Mouse (Mus musculus): Measurements from ENCODE around the gene Pof1b. TPM values are rescaled to one million over a fixed set of nuclear protein-coding genes. Genes with fewer than 3 reads are reported as not detected.

The Pof1b gene
- not detected for total RNA-seq (2022)

DNA sequence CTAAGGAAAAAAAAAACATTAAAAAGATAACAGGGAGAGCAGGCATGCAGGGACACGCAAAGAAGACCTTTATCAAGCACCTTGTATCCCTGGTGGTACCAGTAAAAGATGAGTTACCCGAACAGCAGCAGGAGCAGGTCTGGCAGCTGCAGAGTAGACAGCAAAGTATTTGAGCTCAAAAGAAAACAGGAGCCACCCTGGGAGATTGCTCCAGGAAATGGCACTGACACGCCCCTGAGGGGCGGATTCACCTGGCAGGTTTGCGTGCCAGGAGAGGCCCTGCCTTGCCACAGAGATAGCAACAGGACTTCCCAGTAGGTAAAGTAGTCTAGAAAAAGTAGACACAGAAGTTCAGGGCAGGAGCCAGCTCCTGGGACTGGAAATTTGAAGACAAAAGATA is at the start of gene Pof1b:
Pof1b (minus strand) TSS at position 144 of the 400 bp plus-strand sequence.
- no peak for DNase-seq (ENCODE audit: low spot score in 2 of 2)

DNA sequence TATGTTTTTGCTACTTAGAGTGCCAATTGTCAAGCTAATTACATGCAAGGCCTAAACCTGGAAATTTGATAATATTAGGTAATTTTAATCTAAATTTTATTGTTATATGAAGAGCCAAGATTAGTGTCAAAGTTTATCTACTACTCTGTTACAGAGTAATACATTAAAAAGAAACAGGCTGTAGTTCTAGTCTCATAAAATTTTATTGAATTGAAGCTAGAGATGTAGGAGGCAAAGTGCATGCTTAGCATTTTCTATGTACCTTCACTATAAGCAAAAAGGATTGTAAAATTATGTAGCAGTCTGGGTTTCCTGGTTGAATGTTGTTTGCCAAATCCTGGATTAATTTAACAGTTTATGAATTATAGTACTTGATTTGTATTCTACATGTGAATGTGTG is 18.1 kb upstream of the Pof1b start:
- no peak for DNase-seq (ENCODE audit: low spot score in 2 of 2)

DNA sequence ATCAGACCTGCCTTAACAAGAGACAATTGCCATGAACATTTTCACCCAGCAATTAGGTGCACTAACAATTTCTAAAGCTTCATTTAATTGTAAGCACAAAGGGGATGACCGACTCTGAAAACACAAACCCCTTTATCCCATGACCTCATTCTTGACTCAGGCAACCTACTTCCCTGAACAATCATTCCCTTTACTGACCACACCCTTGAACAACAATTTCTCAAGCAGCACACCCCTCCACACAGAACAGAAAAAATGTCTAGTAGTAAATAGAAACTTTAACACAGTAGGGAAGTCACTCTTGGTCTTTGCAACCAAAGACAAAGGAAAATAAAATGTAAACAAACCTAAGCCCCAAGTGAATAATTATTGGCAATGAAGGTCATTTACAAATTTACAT is 4.1 kb downstream of the Pof1b start:
- DNase-seq (ENCODE audit: low spot score in 2 of 2): no peak

DNA sequence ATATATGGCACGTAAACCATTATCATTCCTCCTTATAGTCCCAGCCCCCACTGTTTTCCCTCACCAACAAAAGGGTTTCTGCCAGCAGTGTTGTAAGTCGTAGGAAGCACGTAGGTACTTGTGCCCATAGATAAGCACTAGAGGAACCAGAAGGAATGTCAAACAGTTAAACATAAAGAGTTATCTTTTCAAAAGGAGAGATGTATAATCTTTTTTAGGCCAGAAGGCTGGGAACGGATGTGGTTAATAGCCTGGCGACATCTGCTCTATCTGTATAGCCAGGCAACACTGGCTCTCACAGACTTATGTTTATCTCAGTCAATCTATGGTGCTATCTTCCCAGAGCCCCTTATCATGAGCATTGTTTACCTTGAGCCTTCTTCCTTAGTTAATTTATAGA is 17.8 kb downstream of the Pof1b start:
- DNase-seq (ENCODE audit: low spot score in 2 of 2): no peak

DNA sequence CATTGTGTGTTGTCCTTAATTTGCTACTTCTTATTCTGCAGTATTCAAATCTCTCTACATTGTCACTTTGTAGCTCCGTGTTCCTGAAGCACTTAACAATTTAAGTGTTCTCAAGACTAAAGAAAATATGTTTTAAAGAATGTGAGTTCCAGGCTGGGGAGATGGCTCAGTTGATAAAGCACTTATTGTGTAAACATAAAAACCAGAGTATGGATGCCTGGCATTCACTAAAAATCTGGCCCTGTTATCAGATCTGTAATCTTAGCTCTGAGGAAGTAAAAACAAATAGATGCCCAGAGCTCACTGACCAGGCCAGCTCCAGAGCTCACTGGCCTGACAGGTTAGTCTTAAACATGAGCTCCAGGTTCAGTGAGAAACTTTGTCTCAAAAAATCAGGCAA is 22.9 kb downstream of the Pof1b start:
- DNase-seq (ENCODE audit: low spot score in 2 of 2): no peak

DNA sequence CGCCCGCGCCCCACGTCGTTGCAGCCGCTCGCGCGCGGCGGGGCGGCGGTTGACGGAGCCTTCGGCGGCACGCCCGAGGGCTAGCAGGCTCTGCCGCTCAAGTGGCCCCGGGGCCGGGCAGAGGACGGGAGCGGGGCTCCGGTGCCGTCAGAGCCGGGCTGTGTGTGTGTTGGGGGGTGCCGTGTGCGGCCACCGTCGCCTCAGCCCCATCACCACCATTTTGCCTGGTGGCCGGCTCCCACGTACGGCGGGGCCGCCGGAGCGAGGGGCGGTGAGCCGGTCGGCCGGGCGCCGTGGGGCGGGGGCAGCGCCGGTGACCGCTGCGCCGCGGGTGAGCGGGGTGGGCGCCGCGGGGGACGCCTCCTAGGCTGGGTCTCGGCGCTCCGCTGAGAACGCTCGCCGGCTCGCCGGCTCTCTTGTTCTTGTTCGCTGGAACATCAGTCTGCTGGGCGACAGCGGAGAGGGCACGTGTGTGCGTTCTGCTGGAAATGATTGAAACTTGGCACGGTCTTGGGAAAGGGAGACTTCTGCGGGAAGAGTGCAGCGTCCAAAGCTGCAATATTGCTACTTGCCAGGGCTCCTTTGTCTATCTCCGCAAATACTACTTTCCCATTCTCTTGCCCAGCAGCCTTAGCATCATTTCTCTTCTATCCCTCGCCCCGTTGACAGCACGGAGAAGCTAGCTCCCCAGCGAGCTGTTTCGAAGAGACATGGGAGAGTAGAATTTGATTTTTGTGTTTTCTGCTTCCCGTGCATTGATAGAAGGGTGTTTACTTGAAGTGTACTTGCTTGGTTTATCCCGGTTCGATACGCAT is 96.9 kb downstream of the Pof1b start:
- DNase-seq (ENCODE audit: low spot score in 2 of 2): peak; percentile 6 to 14

DNA sequence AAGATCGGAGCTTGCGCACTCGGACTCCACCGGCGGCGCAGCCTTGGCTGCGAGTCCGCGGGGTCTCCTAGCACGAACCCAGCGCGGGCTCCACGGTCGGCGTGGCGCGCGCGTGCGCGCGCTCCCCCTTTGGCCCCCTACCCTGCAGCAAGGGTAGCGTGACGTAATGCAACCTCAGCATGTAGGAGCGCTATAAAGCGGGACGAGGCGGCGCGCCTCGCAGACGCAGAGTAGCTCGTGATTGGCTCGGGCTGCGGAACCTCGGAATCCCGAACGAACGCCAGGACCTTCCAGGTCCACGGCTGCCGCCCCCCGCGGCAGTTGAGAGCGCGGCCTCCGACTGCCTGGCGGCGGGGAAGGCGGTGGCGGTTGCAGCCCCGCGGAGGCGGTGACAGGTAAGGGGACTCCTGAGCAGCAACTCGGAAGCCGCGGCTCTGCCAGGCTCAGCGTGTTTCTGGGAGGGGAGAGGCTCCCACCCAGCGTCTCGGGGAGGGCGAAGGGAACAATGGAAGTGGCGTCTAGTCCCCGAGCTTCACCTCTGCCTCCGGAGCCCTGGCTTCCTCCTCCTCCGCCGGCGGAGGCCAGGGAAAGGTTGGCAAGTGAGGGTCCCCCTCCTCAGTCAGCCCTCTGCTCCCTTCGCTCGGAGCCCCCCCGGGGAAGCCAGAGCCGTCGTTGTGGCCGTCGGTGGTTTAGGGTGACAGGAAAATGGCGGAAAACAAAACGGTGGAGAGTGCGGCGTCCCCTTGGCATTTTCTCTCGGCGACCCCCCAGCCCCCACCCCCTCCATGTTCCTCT is 97.7 kb downstream of the Pof1b start, which contains the start of gene Zfp711:
Zfp711 (plus strand) TSS at position 16 of the 795 bp plus-strand sequence.
- peak; percentile 29 to 68 for DNase-seq (ENCODE audit: low spot score in 2 of 2)

Other genes starting within 250 kb of the Pof1b start
- not detected for gene 2010106E10Rik, start 203.4 kb downstream of the Pof1b start, total RNA-seq (2022)
- gene Zfp711, start 98.1 kb downstream of the Pof1b start, total RNA-seq (2022): 10 to 100 TPM in 2 of 4 experiments, 1 to 10 TPM in 2; 8.4 to 10.5 (median 9.8) TPM